Mouse (Mus musculus): ENCODE results near the gene C1qtnf12. TPM values are rescaled to one million over a fixed set of nuclear protein-coding genes. Genes with fewer than 3 reads are reported as not detected.

Gene C1qtnf12
- 10 to 100 TPM; 18.1 to 19.5 TPM for total RNA-seq (2021)

DNA sequence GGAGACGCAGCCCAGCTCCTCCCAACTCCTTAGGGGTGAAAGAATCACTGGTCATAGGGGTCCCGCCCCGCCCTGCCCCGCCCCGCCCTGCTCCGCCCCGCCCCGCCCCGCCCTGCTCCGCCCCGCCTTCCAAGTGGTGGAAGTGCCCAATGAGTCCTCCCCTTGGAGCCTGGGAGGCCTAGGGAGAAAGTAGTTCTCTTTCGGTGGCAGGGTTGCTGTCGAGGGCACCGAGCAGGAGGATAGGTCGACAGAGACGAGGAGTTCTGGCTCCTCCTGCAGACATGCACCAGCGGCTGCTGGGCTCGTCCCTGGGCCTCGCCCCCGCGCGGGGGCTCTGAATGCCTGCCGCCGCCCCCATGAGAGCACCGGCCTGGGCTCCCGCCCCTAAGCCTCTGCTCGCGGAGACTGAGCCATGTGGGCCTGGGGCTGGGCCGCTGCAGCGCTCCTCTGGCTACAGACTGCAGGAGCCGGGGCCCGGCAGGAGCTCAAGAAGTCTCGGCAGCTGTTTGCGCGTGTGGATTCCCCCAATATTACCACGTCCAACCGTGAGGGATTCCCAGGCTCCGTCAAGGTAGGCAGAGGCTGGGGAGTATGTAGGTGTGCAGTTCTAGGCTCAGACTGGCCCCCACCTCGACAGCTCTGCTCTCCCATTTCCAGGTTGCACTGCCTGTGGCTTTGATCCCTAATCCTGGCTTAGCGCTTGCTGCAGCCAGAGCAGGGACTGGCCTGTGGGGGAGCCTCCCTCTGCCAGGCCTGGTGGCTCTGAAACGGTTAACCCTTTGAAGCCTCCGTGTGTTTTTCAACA lies at the start of gene C1qtnf12:
Gene C1qtnf12, plus strand, starts transcription at position 152 of the 805 bp plus-strand sequence.
- intact Hi-C loops (cut with DNase I), result loop anchor here (5.0 kb wide), 1 partner anchor 140 kb away; no protein-coding TSS in a partner anchor

DNA sequence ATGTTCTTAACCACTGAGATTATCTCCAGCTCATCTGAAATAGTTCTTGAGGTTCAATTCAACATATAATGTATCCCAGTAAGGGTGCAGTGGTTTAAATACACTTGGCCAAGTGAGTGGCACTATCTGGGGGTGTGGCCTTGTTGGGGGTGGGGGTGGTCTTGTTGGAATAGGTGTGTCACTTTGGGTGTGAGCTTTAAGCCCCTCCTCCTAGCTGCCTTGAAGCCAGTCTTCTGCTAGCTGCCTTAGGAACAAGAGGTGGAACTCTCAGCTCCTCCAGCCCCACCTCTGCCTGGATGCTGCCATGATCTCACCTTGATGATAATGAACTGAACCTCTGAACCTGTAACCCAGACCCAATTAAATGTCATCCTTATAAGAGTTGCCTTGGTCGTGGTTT lies 30.1 kb upstream of the C1qtnf12 start:
- intact Hi-C loops (cut with DNase I), result no loop called here
- no peak for DNase-seq (ENCODE audit: low spot score in 2 of 2)

More for the DNA sequence above, at the start of gene C1qtnf12:
- peak; percentile 32 to 39 for DNase-seq (ENCODE audit: low spot score in 2 of 2)

DNA sequence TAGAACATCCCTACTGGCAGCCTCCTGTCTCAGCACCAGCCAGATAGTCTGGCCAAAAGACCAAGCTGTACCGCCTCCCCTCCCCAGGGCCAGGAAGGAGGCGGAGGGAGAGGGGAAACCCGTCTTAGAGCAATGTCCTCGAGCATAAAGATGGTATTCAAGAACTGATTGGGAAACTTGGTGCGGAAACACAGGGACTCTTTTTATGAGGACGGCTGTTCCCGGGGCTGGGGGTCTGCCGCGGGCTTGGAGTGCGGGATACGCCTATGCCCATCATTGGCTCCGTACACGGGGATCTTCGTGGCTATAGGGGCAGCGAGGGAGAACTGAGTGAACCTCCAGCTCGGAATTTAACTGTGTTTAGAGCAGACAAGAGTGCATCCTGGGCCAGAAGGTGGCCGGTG lies 19.1 kb upstream of the C1qtnf12 start:
- DNase-seq (ENCODE audit: low spot score in 2 of 2), result peak; percentile 47 to 61
- intact Hi-C loops (cut with DNase I), result loop anchor here (1.0 to 5.0 kb wide), 3 partner anchors 49 to 112 kb away; partner anchors contain the start of genes Acap3, Aurkaip1, B3galt6 and Pusl1

DNA sequence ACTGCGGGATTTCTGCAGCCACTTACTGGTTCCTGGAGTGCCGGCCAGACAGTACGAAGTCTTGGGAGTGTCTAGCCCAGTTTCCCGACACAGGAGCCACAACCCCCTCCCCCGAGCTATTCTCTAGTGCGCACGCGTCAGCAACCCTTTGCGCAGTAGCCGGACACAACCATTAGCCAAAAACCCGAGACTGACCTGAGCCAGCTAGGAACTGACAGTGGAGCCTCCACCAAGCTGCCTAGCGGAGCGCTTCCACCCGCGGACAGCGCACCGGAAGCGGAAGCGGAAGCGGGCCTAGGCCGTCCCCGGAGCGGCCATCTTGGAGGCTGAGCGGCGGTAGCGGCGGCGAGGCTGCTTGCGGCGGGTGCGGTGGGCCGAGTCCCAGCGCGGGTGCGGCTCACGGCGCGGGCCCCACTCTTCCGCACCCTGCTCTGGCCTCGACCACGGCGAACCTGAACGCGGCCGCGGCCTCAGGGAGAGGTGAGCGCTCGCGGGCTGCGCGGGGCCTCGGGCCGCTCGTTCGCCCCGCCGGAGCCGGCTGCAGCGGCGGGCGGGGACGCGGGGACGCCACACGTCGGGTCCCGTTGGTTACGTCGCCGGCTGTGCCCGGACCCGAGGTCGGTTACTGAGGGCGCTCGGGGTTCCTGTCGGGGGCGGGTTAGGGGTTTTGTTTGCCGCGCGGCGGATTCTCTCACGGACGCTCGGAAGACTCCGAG lies 18.4 kb upstream of the C1qtnf12 start, which contains the start of gene Ube2j2:
Gene Ube2j2, plus strand, starts transcription at position 298 of the 716 bp plus-strand sequence.
- intact Hi-C loops (cut with DNase I), result loop anchor here (1.0 to 5.0 kb wide), 3 partner anchors 49 to 113 kb away; partner anchors contain the start of genes Acap3, Aurkaip1, B3galt6 and Pusl1
- DNase-seq (ENCODE audit: low spot score in 2 of 2), result peak; percentile 98

DNA sequence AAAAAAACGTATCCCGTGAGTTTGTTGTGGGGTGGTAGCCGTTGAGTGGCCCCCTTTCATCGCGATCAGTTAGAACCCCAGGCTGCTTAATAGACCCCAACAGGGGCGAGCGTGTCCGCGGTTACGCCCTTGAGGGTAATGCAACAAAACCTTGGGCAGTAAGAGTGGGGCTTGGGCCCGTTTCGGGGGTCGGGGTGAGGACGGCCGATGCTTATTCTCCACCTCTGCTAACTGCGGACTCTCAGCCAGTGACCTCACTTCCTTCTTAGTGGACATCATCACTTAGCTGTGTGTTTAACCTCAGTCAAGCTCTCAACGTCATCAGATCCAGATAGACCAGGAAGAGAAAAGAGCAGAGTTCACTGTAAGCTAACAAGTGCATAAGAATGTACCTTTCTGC lies 17.8 kb upstream of the C1qtnf12 start:
- no peak for DNase-seq (ENCODE audit: low spot score in 2 of 2)
- intact Hi-C loops (cut with DNase I), result loop anchor here (5.0 kb wide), 1 partner anchor 48 kb away; the partner anchor contains the start of genes B3galt6 and Sdf4

DNA sequence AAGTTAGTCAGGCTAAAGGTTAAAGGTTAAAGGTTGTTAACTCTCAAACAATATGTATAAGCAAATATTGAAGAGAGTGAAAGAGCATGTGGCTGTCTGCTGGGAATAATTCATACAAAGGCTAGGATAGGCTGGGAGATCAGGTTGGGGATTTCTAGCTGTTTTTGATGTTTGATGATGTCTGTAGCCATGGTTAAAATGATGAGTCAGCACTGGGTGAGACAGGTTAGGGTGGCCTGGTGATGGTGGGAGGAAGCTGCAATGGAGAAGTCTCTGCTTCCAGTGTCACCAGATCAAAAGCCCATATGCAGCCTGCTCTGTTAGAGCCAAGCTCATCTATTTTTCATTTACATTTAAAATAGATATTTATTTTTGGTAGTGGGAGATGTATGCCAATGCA lies 15.0 kb upstream of the C1qtnf12 start:
- DNase-seq (ENCODE audit: low spot score in 2 of 2), result no peak
- intact Hi-C loops (cut with DNase I), result no loop called here

DNA sequence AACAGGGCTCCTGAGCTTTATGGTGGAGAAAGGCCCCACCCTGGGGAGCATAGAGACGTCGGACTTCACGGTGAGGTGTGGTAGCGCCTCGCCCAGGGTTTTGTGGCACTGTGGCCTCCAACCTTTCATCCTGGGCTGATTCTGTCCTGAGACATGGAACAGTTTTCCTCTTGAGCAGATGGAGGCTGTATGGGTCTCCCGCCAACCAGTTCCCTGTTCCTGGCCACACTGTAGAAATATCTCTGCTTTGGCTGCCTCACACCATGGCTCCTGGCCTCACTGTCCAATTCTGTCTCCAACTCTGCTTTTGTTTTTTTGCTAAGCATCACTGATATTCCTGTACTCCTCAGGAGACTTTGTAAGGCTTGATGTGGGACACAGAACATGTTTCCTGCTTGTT lies 6.6 kb upstream of the C1qtnf12 start:
- no peak for DNase-seq (ENCODE audit: low spot score in 2 of 2)
- intact Hi-C loops (cut with DNase I), result loop anchor here (5.0 kb wide), 1 partner anchor 37 kb away; the partner anchor contains the start of genes B3galt6 and Sdf4

DNA sequence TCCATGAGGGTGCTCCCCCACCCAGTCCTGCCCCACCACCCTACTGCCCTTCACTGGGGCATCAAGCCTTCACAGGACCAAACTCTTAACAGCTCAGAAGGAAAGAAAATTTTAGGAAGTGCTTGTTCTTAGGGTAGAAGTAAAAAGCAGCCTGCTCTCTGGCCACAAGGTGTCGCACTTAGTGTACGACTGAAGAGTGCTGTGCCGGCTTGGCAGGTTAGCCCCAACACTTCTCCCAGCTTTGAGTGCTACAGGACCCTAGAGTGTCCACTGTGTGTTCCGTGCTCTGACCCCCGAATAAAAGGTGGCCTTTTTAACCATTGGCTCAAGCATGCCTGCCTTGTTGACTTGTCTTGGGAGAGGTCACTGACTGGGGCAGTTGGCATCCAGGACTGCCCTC lies 2.8 kb upstream of the C1qtnf12 start:
- intact Hi-C loops (cut with DNase I), result loop anchor here (5.0 kb wide), 1 partner anchor 33 kb away; the partner anchor contains the start of genes B3galt6 and Sdf4
- DNase-seq (ENCODE audit: low spot score in 2 of 2), result peak; percentile 42 to 58

DNA sequence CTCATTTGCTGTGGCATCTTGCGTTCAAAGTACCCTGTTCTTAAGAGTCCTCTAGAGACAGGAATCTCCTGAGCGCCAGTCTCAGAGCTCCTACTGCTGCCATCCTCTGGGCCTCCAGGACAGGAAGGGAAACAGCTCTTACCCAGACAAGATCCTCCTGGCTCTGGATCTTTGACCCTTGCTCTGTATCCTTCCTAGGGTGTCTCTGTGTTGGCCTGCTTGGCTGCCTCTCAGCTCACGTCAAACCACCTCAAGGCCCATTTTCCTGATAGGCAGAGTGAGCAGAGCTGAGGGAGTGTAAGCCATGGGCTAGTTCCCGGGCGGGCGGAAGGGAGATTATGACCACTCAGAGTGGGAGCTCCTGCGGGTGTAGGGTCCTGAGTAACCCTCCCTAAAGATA lies 988 bp downstream of the C1qtnf12 start:
- no peak for DNase-seq (ENCODE audit: low spot score in 2 of 2)
- intact Hi-C loops (cut with DNase I), result loop anchor here (5.0 kb wide), 1 partner anchor 139 kb away; no protein-coding TSS in a partner anchor

DNA sequence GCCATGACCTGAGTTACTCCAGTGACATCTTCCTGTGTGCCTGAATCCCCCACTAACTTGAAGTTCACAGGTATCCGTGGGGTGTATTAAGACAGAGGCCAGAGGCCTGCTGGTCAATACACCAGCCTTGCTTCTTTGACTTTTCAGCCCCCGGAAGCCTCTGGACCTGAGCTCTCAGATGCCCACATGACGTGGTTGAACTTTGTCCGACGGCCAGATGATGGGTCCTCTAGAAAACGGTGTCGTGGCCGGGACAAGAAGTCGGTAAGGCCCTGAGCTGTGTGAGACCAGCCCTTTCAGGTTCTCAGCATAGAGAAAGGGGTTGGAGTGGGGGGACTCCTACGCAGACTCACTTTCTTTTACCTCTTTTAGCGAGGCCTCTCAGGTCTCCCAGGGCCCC lies 2.3 kb downstream of the C1qtnf12 start:
- no peak for DNase-seq (ENCODE audit: low spot score in 2 of 2)
- intact Hi-C loops (cut with DNase I), result loop anchor here (5.0 kb wide), 1 partner anchor 138 kb away; no protein-coding TSS in a partner anchor

DNA sequence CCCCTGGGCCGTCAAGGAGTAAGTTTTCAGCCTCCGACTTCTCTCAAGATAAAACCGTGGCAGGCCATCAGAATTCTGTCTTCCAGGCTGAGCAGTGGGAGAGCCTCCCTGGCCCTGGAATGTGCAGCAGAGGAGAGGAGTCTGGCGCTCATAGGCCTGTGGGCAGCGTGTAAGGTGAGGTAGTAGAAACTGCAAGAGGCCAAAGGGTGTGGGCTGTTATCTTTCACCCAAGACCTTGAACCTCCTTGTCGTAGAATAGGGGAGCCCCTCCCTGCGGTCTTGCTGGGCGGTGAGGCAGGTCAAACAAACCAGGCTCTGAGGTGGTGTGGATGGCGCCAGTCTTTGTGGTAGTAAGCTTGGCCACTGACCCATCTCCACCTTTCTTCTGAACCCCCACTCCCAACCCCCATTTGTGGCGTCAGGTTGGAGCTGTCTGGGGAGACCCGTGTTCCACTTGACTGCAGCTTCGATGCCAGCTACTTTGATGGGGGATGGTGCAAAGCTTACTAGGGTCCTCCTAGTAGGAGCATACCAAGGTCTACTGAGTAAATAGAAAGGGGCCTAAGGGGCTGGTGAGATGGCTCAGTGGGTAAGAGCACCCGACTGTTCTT lies 7.0 kb downstream of the C1qtnf12 start:
- DNase-seq (ENCODE audit: low spot score in 2 of 2), result no peak
- intact Hi-C loops (cut with DNase I), result no loop called here

DNA sequence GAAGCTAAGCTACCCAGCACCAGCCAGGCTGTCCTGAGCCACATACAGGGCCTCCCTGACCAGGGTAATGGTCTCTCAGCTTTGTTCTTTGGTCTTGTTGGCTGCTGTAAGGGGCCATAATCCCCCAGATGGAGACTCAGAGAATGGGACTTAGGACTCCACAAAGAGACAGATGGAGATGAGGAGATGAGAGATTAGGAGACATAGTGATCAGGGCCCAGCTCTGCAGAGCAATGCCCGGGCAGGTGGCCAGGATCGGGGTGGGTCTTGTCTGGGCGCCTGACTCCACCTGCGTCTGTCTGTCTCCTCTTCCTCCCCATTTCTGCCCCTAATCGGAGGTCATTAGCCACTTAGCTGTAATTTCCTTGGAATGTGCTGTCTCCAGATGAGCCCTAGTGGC lies 8.2 kb downstream of the C1qtnf12 start:
- intact Hi-C loops (cut with DNase I), result no loop called here
- DNase-seq (ENCODE audit: low spot score in 2 of 2), result no peak

DNA sequence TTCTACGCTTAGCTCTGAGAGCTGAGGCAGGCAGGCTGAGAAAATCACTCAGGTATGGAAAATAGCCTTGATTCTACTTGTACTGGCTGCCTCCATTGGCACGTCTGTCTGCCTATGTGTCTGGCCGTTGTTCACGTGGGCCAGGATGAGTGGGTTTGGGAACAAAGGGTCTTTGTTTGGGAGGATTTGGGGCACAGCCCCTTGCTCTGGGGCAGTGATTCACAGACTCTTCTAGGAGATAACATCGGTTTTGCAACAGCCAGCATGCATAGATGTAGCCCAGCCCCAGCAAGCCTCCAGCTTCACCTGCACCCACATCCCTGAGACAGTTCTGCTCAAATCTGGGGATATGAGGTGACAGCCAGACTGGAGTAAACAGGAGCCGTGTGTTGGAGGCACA lies 10.5 kb downstream of the C1qtnf12 start:
- intact Hi-C loops (cut with DNase I), result no loop called here
- no peak for DNase-seq (ENCODE audit: low spot score in 2 of 2)

DNA sequence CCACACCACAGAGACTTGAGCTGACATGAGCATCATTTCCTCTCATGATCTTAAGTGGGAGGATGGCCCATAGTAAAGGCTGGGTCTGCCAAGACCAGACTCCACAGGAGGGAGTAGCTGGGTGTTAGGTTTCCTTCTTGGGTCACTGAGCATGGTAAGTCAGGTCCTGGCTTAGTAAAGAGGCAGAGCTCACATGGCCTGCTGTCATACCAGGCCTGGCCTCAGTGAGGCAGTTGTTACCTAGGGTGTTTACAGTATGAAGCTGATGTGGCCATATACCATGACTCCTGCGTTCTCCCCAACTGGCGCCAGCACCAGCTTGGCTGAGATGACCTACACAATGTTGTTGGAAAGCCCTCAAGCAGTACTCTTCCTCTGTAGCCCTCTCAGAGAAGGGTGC lies 11.1 kb downstream of the C1qtnf12 start:
- intact Hi-C loops (cut with DNase I), result no loop called here
- no peak for DNase-seq (ENCODE audit: low spot score in 2 of 2)

DNA sequence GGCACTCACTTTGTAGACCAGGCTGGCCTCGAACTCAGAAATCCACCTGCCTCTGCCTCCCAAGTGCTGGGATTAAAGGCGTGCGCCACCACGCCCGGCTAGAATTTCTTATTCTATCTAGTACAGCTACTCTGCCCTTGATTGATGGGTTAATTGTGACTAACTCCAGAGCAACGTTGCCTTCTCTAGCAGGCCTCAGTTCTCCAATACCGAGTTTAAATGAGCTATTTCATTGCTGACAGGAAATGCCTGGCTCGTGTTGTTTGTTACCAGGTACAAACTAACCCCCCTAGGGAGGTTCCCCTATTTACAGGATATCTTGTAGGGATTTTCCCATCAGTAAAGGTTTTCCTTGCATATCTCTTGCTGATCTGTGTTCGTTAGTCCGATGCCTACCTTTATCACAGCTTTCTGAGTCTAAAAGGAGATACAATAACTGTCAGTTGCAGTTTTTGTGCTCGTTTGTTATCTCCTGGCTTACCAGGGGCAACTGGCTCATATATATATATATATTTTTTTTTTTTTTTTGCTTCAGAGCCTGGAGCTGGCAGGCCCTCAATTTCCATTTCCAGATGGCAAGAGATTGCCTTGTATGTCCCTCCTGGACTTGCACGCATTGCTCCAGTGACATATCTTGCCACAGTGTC lies 19.4 kb downstream of the C1qtnf12 start:
- no peak for DNase-seq (ENCODE audit: low spot score in 2 of 2)
- intact Hi-C loops (cut with DNase I), result no loop called here

DNA sequence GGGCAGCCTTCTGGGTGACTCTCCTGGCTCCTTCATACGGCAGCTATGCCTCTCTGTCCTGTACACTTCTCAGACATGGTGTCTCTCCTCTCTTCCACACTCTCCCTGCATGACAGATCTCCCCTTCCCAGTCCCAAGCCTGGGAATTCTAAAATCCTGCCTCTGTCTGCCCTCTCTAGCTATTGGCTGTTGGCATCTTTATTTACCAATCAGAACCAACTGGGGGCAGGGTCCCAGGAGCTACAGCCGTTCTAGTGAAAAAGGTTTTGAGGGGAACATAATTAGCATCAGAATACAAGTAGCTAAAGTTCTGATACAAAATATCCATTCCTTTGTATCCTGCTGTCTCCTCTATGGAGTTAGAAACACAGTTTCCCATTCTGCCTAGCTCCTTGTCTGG lies 21.7 kb downstream of the C1qtnf12 start:
- intact Hi-C loops (cut with DNase I), result no loop called here
- no peak for DNase-seq (ENCODE audit: low spot score in 2 of 2)

DNA sequence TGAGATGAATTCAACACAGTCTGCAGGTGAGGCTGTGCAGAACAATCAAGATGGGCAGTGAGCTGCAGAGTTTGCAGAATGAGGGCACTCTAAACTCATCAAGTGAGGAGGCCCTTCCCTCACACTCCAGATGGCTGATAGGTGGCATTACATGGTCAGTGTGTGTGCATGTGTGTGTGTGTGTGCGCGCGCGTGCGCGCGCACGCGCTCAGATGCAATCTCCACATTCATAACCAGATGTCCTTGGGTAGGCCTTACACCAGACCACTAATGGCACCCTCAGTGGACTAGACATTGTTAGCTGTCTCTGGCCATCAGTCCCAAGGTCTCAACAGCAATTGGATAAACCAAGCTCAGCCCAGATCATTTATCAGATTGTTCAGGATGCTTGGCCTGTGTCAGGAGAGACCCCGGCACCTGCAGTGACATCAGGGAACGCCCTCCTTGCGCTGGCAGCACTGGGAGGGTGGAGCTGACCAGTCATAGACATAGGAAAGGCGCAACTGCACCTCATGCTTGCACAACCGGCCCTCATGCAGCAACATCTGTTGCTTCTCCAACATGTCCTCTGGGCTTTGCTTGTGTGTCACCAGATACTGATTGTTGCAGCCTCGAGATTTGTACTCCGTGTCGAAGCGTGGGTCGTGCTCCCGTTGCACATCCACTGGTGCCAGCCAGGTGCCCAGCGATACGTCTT lies 29.2 kb downstream of the C1qtnf12 start:
- no peak for DNase-seq (ENCODE audit: low spot score in 2 of 2)
- intact Hi-C loops (cut with DNase I), result loop anchor here (5.0 to 10.0 kb wide), 3 partner anchors 34 to 113 kb away; partner anchors contain the start of genes 9430015G10Rik and Ube2j2

DNA sequence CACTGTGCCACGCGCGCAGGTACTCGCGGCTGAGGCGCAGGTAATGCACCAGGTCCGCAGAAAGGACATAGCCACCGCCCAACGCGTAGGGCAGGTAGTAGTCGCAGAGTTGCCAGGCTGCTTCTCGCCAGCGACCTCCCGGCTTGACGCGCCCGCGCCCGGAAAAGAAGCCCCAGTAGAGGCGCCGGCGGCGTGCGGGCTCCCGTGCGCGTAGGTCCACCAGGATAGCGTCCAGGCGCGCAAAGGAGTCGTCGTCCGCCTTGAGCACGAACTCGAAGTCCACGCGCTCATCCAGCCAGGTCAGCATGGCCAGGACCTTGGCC lies 29.8 kb downstream of the C1qtnf12 start:
- no peak for DNase-seq (ENCODE audit: low spot score in 2 of 2)
- intact Hi-C loops (cut with DNase I), result loop anchor here (5.0 to 10.0 kb wide), 3 partner anchors 35 to 113 kb away; partner anchors contain the start of genes 9430015G10Rik and Ube2j2
